Mouse (Mus musculus): ENCODE measurements around the gene Usp37.

- TF ChIP-seq CTCF (IDR thresholded peaks at IDR 0.05; ENCODE audit: low read depth, low read length) (no peak), POLR2A (IDR thresholded peaks at IDR 0.05; ENCODE audit: insufficient read depth, low read length) (no peak)
Measured at GRCm38 (mm10) chr1:74393697-74394096, 150.4 kb downstream of the Usp37 start.

Data from ES-Bruce4 (cell line).